Mouse (Mus musculus) CH12.LX (cell line): ENCODE data around the gene Imp4. TPM values are rescaled to one million over a fixed set of nuclear protein-coding genes. Genes with fewer than 3 reads are reported as not detected.
"Not testable (repeated sequence)": the region's sequence is repeated elsewhere in the genome, so short reads cannot be mapped to it uniquely, and the experiment has no call there.

Experiments used
- DNase-seq: peaks from one replicate; pipeline ENCODE4 v3.0.0-alpha.2; 2013; ENCODE audit errors: extremely low read depth
- H3K27ac ChIP-seq: 2 replicates; pipeline ENCODE4 v1.5.1; 2012; ENCODE audit warnings: low read depth, mild to moderate bottlenecking, control low read depth, moderate library complexity; ENCODE audit not compliant: insufficient read depth
- H3K27me3 ChIP-seq: replicated peaks from 2 replicates; pipeline ENCODE3; 2012; ENCODE audit warnings: inconsistent platforms
- H3K36me3 ChIP-seq, 2 experiments: replicated peaks in 1 of 2; 2 replicates each; pipeline versions ENCODE3 to v1.6.1; 2012; ENCODE audit warnings: inconsistent platforms in 1 of 2, low read length in 1 of 2, mild to moderate bottlenecking in 1 of 2, mixed read lengths in 1 of 2, moderate library complexity in 1 of 2; ENCODE audit not compliant: control insufficient read depth in 1 of 2, insufficient read depth in 1 of 2
- H3K4me1 ChIP-seq, 2 experiments: 2 replicates each; pipeline ENCODE4 v1.6.1; 2012; ENCODE audit warnings: inconsistent platforms in 1 of 2, moderate library complexity in 1 of 2; ENCODE audit not compliant: insufficient read depth in 2 of 2, control insufficient read depth in 1 of 2
- H3K4me2 ChIP-seq: 2 replicates; pipeline ENCODE4 v1.6.1; 2012; ENCODE audit warnings: low read depth, mild to moderate bottlenecking, control low read depth; ENCODE audit not compliant: poor library complexity, insufficient read depth, severe bottlenecking
- H3K4me3 ChIP-seq, 3 experiments: fragments of 150-350 bp in 1 of 3; sonication (generic) in 1 of 3; replicated peaks in 1 of 3; 2 replicates each; pipeline versions ENCODE3 to v1.5.1; 2011 to 2012; ENCODE audit warnings: low read depth in 2 of 3, low read length in 2 of 3, mild to moderate bottlenecking in 2 of 3, moderate library complexity in 2 of 3, control low read depth in 1 of 3, improper control_type of control experiment in 1 of 3, inconsistent platforms in 1 of 3, mixed read lengths in 1 of 3; ENCODE audit not compliant: poor library complexity in 1 of 3
- H3K79me2 ChIP-seq: replicated peaks from 2 replicates; pipeline ENCODE4 v1.6.1; 2012; ENCODE audit warnings: mild to moderate bottlenecking, moderate library complexity; ENCODE audit not compliant: control insufficient read depth, poor library complexity, insufficient read depth, severe bottlenecking; ENCODE audit errors: extremely low read depth
- H3K9ac ChIP-seq: 2 replicates; pipeline ENCODE4 v1.6.1; 2012; ENCODE audit warnings: low read depth, mild to moderate bottlenecking, control low read depth, moderate library complexity; ENCODE audit not compliant: insufficient read depth
- H3K9me3 ChIP-seq: replicated peaks from 2 replicates; pipeline ENCODE3; 2012; ENCODE audit warnings: low read length, inconsistent platforms, mixed read lengths
- BHLHE40 ChIP-seq: IDR thresholded peaks from 2 replicates; pipeline ENCODE4 v1.6.1; 2011; ENCODE audit warnings: mild to moderate bottlenecking, low read depth, low read length, improper control_type of control experiment
- CHD1 ChIP-seq: IDR thresholded peaks from 2 replicates; pipeline ENCODE4 v1.6.1; 2012; ENCODE audit warnings: low read depth, low read length, improper control_type of control experiment, inconsistent platforms
- ELF1 ChIP-seq: IDR thresholded peaks from 2 replicates; pipeline ENCODE4 v1.6.1; 2014; ENCODE audit warnings: low read depth, mild to moderate bottlenecking, inconsistent platforms, low read length, improper control_type of control experiment
- GABPA ChIP-seq: IDR thresholded peaks from 2 replicates; pipeline ENCODE4 v1.6.1; 2012; ENCODE audit warnings: low read depth, low read length, improper control_type of control experiment, inconsistent platforms; ENCODE audit not compliant: insufficient replicate concordance
- MAFK ChIP-seq: IDR thresholded peaks from 2 replicates; pipeline ENCODE4 v1.6.1; 2011; ENCODE audit warnings: low read length, improper control_type of control experiment; ENCODE audit not compliant: insufficient replicate concordance
- MAX ChIP-seq: IDR thresholded peaks from 2 replicates; pipeline ENCODE4 v1.6.1; 2011; ENCODE audit warnings: low read length, improper control_type of control experiment
- MEF2A ChIP-seq: IDR thresholded peaks from 2 replicates; pipeline ENCODE4 v1.6.1; 2014; ENCODE audit warnings: low read depth, mild to moderate bottlenecking, inconsistent platforms, low read length, improper control_type of control experiment, borderline replicate concordance
- MXI1 ChIP-seq: IDR thresholded peaks from 2 replicates; pipeline ENCODE4 v1.6.1; 2011; ENCODE audit warnings: mild to moderate bottlenecking, low read depth, low read length, improper control_type of control experiment
- MYC ChIP-seq: IDR thresholded peaks from 2 replicates; pipeline ENCODE4 v1.6.1; 2011; ENCODE audit warnings: low read depth, mild to moderate bottlenecking, improper control_type of control experiment, low read length
- NELFE ChIP-seq: IDR thresholded peaks from 2 replicates; pipeline ENCODE4 v1.6.1; 2011; ENCODE audit warnings: low read depth, low read length, improper control_type of control experiment
- PAX5 ChIP-seq: IDR thresholded peaks from 2 replicates; pipeline ENCODE4 v1.6.1; 2012; ENCODE audit warnings: low read length, inconsistent platforms, mixed read lengths
- POLR2A ChIP-seq: IDR thresholded peaks from 2 replicates; pipeline ENCODE4 v1.6.1; 2011; ENCODE audit warnings: low read depth, mild to moderate bottlenecking, improper control_type of control experiment, low read length
- RAD21 ChIP-seq: IDR thresholded peaks from 2 replicates; pipeline ENCODE4 v1.6.1; 2011; ENCODE audit warnings: low read depth, mild to moderate bottlenecking, low read length, improper control_type of control experiment, moderate library complexity
- SIN3A ChIP-seq: IDR thresholded peaks from 2 replicates; pipeline ENCODE4 v1.6.1; 2012; ENCODE audit warnings: low read length, improper control_type of control experiment, inconsistent platforms
- TBP ChIP-seq: conservative IDR thresholded peaks from 2 replicates; pipeline ENCODE4 v1.6.1; 2011; ENCODE audit warnings: low read depth, low read length, improper control_type of control experiment
- TCF12 ChIP-seq: IDR thresholded peaks from 2 replicates; pipeline ENCODE4 v1.6.1; 2014; ENCODE audit warnings: low read depth, mild to moderate bottlenecking, inconsistent platforms, low read length, improper control_type of control experiment
- UBTF ChIP-seq: IDR thresholded peaks from 2 replicates; pipeline ENCODE4 v1.6.1; 2012; ENCODE audit warnings: low read depth, mild to moderate bottlenecking, inconsistent platforms, low read length, improper control_type of control experiment, moderate library complexity
- USF2 ChIP-seq: conservative IDR thresholded peaks from 2 replicates; pipeline ENCODE4 v1.6.1; 2011; ENCODE audit warnings: low read depth, low read length, improper control_type of control experiment
- ZKSCAN1 ChIP-seq: IDR thresholded peaks from 2 replicates; pipeline ENCODE4 v1.6.1; 2012; ENCODE audit warnings: low read depth, inconsistent platforms, low read length, improper control_type of control experiment, borderline replicate concordance
- dilution Hi-C: fragments of 300-500 bp; cut with MboI; formaldehyde crosslinking; loops from 2 replicates; pipeline ENCODE4 v1.14.3; 2020; ENCODE audit warnings: low sequenced_read_pairs; ENCODE audit not compliant: extremely low pct_unique_long_range_greater_than_20kb, extremely low pct_ligation_motif_present
- in situ Hi-C: fragments of 300-500 bp; cut with MboI; formaldehyde crosslinking; loops from 3 replicates; pipeline ENCODE4 v1.14.3; 2019; ENCODE audit warnings: low sequenced_read_pairs, low pct_ligation_motif_present, low pct_unique_long_range_greater_than_20kb, mixed read lengths
- polyA plus RNA-seq: library from polyadenylated mRNA; unstranded; fragments of >175 nt; gene quantifications from 2 replicates; pipeline ENCODE4 v1.2.1, GENCODE M21; 2012; ENCODE audit warnings: low read depth; ENCODE audit not compliant: insufficient read length
- total RNA-seq, 2 experiments: library from RNA; depleted of rRNA; stranded (reverse); fragments of 300-350 nt in 1 of 2; fragments of >200 nt in 1 of 2; gene quantifications; 2 replicates each; pipeline ENCODE4 v1.2.3; 2012 to 2014

Gene Imp4
- total and polyA plus RNA-seq, 3 experiments: 91.0 to 199 (median 107) TPM

GRCm38 (mm10) chr1:34435371-34436120, 4.1 kb upstream of the Imp4 start:
- peaks cover 23% of the 10 kb centered on the region for H3K9me3 ChIP-seq
- peak overlapping the region; percentile 60 to 72 (median 61) for H3K4me3 ChIP-seq
- peaks cover 0 to 29% of the 10 kb centered on the region in 2 experiments; a peak in 3 of 4 replicates for H3K4me1 ChIP-seq
- H3K9ac ChIP-seq: peak overlapping the region; percentile 88
- H3K27ac ChIP-seq: peak overlapping the region; percentile 47; the same call in 1 of the 2 replicates
- H3K4me2 ChIP-seq: peak overlapping the region; percentile 83
- H3K27me3 ChIP-seq: no peaks in the 10 kb centered on the region
- dilution Hi-C loops (no loop called here), in situ Hi-C loops (no loop called here)
- peaks cover 13% of the 10 kb centered on the region for H3K79me2 ChIP-seq
- H3K36me3 ChIP-seq: peaks cover 6 to 10% of the 10 kb centered on the region in 2 experiments
- no peak for TF ChIP-seq UBTF
- TF ChIP-seq PAX5: no peak
- TF ChIP-seq MEF2A: no peak
- TF ChIP-seq TBP: peak; percentile 86
- no peak for TF ChIP-seq RAD21
- no peak for TF ChIP-seq GABPA
- TF ChIP-seq BHLHE40: 0 out of 2 replicates have a peak, but pooled peaks have one; percentile 5
- TF ChIP-seq TCF12: no peak
- no peak for TF ChIP-seq CHD1
- no peak for TF ChIP-seq USF2
- TF ChIP-seq SIN3A: no peak
- TF ChIP-seq NELFE: no peak
- no peak for TF ChIP-seq ELF1
- TF ChIP-seq MAX: no peak
- TF ChIP-seq MYC: 0 out of 2 replicates have a peak, but pooled peaks have one; percentile 18
- peak; percentile 9; the same call in 1 of the 2 replicates for TF ChIP-seq MAFK
- DNase-seq: peak; percentile 43

- dilution Hi-C loops: no loop called here
- peak overlapping the region; percentile 67; the same call in 1 of the 2 replicates for H3K27ac ChIP-seq
- H3K79me2 ChIP-seq: peaks cover 19% of the 10 kb centered on the region
- peaks cover 22% of the 10 kb centered on the region for H3K9me3 ChIP-seq
- H3K4me2 ChIP-seq: peak overlapping the region; percentile 51; the same call in 1 of the 2 replicates
- no peaks in the 10 kb centered on the region for H3K27me3 ChIP-seq
- peak; percentile 43 for DNase-seq
- peak; percentile 47; the same call in 1 of the 2 replicates for TF ChIP-seq MAX
- TF ChIP-seq POLR2A: 0 out of 2 replicates have a peak, but pooled peaks have one; percentile 14
- no peak for TF ChIP-seq USF2
- peak; percentile 63 for TF ChIP-seq MYC
- TF ChIP-seq MXI1: 0 out of 2 replicates have a peak, but pooled peaks have one; percentile 29
- 0 out of 2 replicates have a peak, but pooled peaks have one; percentile 48 for TF ChIP-seq SIN3A
- TF ChIP-seq ZKSCAN1: no peak
- H3K4me1 ChIP-seq: peaks cover 0 to 36% of the 10 kb centered on the region in 2 experiments; a peak in 3 of 4 replicates
- in situ Hi-C loops: no loop called here
- H3K36me3 ChIP-seq: peaks cover 10 to 11% of the 10 kb centered on the region in 2 experiments
- H3K9ac ChIP-seq: no peak overlapping the region
- no peak overlapping the region for H3K4me3 ChIP-seq
Observed at GRCm38 (mm10) chr1:34436374-34436773, 3.3 kb upstream of the Imp4 start.

- H3K27me3 ChIP-seq, DNase-seq, H3K4me3 ChIP-seq, H3K9ac ChIP-seq, dilution Hi-C loops, H3K4me2 ChIP-seq, H3K27ac ChIP-seq, in situ Hi-C loops: not testable (repeated sequence)
- Histone ChIP-seq H3K4me1 (peaks cover 0 to 43% of the 10 kb centered on the region in 2 experiments), H3K79me2 (peaks cover 26% of the 10 kb centered on the region), H3K36me3 (peaks cover 14 to 20% of the 10 kb centered on the region in 2 experiments), H3K9me3 (peaks cover 12% of the 10 kb centered on the region)
Observed at GRCm38 (mm10) chr1:34437366-34437765, 2.3 kb upstream of the Imp4 start.
